Mouse (Mus musculus) G1E-ER4 (cell line): ENCODE results near the gene Ssrp1. TPM values are rescaled to one million over a fixed set of nuclear protein-coding genes. Genes with fewer than 3 reads are reported as not detected.

Experiments used
- GATA1 ChIP-seq: IDR thresholded peaks from one replicate; pipeline ENCODE4 v1.8.0; 2012; ENCODE audit warnings: low read length, inconsistent platforms
- polyA plus RNA-seq: library from polyadenylated mRNA; stranded (reverse); fragments of >175 nt; gene quantifications from 2 replicates; pipeline ENCODE4 v1.2.3, GENCODE M21; 2012

Ssrp1 gene
- 58.3 and 107 TPM in 2 replicates for polyA plus RNA-seq

DNA sequence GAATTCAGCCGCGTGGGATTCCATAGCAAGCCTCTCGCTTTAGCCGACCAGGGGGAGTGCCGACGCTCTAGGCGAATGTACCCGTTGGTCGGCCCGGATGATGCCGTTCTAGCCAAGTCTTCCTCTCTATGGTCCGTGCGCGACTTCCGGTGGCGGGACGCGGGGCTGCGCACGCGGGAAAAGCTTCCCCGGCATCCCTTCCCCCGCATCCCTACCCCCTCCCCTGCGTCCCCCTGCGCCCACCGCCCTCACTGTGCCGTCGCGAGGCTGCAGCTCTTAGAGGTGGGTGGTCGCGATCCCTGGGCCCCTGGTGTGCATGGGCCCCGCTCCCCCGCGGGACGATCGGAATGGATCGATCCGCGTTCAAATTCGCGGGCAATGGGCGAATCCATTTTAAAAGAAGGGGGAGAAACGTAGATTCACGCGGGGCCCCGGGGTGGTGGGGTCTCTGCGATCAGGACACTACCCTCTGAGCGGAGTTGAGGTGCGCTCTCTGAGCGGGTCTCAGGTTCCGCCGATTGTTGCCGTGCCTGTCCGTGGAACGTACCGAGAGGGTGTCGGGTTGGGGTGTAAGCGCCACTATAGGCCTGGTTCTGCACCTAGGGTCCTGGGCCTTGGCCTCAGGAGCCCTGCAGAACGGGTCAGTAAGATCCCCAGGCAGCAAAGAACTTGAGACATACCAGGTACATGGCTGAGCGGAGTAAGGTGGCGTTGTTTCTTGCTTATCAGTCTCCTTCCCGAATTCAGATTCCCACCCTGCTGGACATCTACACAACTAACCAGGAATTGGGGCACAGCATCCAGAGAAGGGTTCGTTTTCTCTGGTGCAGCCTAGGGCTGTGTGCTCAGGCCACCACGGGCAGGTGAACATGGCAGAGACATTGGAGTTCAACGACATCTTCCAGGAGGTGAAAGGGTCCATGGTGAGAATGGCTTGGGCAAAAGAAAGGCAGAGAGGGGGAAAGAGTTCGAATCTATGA, at the start of gene Ssrp1, which contains the start of gene P2rx3:
Gene Ssrp1 (plus strand): TSS at position 188 of the 980 bp plus-strand sequence.
Gene P2rx3 (minus strand): TSS at position 416 of the 980 bp plus-strand sequence.
- TF ChIP-seq GATA1, result no peak

DNA sequence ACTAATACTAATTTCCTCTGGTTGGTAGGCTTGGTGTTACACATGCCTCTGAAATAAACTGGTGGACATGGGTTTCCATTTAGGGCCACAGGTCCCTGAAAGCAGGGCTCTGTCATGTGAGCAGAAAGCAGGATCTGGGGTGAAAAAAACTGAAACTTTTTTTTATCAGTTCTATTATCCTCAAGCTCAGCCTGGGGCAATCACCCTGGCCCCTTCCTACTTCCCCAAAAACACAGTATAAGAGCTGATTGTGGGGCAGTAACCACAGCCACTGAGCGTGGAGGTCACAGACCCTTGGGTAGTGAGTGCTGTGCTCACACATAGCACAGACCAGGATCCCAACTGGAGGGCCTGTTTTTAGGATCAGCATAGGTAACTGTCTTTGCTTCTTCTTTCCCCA, 49.1 kb upstream of the Ssrp1 start, which contains the start of gene Prg3:
Gene Prg3 (plus strand): TSS at position 286 of the 400 bp plus-strand sequence.
- TF ChIP-seq GATA1, result no peak

DNA sequence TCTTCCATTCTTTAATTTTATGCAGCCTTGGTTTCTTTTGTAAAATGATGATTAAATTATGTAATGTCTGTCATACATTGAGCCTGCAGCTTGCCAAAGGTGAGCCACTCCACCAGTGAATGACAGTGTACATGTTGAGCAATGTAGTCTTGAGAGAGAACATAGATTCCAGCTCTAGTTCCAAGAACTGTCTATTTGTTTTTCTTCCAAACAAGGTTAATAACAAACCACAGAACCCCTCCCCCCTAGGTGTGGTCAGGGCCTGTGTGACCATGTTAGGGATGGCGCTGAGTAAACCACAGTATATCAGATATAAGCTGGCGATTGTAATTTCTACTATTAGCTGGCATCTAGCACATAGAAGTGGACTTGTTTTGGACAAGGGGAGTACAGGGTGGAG, 40.7 kb upstream of the Ssrp1 start:
- TF ChIP-seq GATA1, result no peak

DNA sequence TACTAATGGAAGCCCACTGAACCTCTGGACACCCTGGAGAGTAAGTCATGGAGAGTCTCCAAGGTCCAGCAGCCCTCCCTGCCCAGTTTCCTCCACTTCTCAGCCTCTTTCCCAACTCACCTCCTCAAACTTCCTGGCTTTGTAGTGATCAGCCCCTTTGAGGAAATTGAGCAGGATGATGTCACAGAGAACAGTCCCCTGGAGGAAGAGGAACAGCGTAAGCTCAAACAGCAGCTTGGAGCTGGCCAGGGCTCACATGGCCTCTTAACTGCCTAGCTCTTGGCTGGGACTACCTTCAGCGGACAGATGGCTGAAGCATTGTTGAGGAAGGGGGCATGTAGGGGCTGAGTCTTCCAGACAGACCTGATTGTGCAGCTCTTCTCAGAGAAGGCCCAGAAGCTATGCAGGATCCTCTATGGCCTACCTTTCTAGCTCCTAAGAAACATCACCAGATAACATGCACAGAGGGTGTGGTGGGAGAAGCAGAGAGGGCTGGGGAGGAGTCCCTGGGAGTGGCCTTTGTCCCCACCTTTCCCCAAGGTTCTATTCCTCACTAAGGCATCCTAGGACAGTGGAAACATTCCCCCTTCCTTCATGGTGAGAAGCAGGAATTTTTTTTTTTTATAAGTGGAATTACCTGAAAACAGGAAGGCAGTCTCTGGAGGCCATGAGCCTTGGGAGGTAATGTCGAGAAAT, 37.4 kb upstream of the Ssrp1 start:
- TF ChIP-seq GATA1, result no peak

DNA sequence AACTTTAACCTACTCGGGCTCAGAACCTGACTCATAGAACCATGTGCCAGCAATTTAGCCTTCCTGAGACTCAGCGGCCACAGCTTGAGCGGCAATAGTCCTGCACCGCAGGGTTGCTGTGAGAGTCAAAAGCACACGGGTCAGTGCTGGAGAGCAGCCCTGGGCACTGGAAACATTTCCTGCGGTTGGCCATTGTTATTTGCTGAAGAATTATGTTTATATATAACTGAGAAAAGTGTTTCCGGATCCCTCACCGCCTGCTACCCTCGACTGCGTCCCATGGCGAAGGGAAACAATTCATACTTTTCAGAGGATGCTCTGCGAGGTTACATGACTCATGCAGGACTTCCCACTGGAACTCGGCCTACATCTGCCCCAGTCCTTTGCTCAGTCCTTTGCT, 35.5 kb upstream of the Ssrp1 start:
- no peak for TF ChIP-seq GATA1

DNA sequence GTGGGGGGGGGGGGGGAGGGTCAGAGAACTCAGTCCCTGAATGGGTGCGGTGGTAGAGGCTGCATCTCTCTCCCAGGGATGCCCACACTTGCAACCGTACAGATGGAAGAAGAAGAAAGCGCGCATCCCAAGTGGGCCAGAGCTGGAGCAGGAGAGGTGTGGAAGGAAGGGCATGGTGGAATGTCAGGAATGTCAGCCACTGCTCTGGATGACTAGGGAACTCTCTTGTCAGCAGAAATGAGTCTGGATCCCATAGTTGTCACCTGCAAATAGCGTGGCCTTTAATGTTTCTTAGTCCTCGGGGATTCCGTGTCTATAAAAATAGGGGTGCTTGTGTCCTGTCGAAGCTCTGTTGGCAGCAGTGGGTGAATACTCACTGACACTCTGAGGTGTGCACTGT, 34.5 kb upstream of the Ssrp1 start:
- no peak for TF ChIP-seq GATA1

DNA sequence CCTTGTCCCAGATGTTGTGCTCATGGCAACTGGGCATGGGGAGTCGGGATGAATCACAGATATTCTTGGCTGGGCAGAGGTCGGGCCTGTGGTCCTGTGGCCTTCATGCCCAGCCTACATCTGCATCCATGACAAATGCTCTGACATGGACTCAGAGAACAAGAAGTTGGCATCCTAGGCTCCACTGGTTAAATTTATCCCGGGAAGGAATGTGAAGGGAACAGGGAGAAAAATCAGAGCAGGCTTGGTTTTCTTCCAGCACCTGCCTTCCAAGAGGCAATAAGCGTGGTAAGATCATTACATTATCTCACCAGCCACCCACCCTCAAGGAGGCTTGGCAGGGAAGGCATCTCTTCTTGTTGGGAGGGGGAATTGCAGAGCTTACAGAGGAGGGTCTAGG, 32.7 kb upstream of the Ssrp1 start:
- TF ChIP-seq GATA1, result no peak

DNA sequence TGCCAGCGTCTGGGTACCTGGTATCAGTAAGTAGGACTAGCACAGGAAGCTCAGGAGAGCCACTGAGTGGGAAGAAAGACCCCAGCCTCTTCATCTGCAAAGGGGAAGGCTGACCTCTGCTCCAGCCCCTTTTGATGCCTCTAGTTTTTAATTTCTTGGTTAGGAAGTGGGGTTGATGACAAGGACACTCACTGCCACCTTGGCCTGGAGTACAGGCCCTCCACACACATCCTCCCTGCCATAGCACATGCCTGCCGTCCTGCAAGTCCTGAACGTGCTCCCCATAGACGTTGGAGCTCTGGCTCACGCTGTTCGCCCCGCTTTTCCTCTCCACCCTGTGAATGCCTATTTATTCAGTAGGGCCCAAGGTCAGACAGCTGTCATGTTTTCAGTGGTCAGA, 30.4 kb upstream of the Ssrp1 start:
- no peak for TF ChIP-seq GATA1

DNA sequence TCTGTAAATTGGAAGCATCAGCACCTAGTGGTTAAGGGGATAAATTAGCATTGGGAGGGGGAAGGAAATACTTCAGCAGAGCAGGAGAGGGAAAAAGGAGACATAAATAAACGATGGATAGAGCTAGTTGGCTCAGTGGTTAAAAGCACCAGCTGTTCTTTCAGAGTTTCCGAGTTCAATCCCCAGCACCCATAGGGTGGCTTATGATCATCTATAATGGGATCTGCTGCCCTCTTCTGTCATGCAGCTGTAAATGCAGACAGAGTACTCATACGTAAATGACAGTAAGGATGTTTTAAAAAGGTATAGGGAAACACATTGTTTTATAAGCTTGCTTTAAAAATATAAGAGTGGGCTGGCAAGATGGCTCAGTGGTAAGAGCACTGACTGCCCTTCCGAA, 29.3 kb upstream of the Ssrp1 start:
- no peak for TF ChIP-seq GATA1

DNA sequence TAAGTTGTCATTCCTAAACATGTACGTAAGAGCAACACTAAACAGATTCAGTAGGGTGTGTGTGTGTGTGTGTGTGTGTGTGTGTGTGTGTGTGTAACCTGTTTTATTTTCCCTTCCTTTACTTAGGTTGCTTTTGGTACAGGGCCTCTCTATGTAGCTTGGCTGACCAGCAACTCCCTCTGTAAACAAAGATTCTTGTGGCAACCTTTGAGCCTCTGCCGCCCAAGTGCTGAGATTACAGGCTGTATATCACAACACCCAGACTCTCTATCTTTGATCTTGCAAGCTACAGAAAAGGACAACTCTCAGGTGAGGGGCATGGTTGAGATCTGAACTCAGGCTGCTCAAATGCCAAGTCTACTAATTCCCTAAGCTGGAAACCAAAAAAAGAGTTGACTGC, 27.8 kb upstream of the Ssrp1 start:
- TF ChIP-seq GATA1, result no peak

DNA sequence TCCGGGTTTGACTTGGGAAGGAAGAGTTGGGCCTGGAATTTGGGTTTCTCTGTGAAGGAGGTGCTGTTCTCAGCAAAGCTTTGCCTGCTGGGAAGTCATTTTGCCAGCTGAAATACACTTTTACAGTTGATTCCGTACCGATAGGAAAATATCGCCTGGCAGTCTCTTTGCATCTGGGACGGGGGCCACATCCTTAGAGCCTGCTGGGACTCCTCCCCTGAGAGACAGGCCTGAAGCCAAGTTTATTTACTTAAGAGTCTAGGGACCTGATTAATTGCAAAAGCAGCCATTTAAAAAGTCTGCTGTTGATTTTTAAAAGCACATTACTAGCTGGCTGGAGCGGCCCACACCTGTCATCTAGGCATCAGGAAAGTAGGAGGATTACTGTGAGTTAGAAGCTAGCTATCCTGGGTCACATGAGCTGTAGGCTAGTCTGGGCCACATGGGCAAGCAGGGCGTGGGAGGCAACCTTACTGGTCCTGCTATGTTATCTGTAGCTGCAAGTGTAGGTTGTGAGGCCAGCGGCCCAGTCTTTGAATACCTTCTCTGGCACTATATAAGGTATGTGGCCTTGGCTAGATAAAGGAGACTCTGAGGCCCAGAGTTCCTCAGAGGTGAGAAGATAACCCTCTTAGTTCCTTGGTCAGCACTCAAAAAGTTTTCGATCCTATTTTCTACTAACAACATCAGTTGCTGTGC, 25.0 kb upstream of the Ssrp1 start:
- no peak for TF ChIP-seq GATA1

DNA sequence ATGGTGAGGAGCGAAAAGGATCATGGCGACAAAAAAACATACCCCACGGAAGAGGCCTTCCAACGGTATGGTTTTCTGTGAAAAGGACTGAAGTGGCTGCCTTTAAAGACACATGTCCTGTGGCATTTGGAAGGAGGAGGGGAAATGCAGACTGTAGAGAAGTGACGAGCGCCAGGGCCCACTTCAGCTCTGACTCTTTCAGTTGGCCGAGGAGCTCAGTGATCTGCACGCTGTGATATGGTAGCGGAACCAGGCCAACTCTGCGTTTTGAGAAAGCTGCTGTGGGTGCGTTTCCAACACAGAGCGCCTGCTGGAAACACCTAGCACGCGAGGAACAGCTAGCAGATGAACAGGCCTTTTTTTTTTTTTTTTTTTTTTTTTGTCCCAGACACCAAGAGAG, 24.4 kb upstream of the Ssrp1 start:
- no peak for TF ChIP-seq GATA1

DNA sequence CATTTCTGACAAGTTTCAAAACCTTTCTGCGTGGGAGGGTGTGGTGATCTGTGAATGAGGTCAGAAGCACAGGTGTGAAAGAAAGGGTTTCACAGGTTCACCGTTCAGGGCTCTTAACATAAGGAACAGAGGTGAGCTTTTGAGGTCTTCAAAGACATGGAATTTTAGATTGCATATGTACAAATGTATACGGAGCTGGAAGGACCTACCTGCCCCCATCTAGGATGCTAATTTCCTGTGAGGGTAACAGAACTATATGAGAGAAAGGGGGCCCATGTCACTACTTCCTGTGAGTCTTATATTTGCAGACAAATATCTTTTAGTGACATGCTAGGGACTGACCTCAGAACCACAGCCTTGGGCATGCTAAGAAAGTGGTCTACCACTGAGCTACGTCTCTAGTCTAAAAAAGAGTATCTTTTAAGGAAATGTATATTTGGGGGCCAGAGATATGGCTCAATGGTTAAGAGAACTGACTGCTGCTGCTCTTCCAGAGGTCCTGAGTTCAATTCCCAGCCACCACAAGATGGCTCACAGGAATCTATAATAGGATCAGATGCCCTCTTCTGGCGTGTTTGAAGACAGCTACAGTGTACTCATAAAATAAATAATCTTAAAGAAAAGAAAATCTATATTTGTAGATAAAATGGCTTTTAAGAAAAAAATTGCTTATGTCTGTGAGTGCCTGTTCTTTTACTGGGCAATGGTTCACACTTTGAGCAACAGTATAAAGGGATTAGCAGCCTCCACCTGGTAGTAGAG, 23.0 kb upstream of the Ssrp1 start:
- no peak for TF ChIP-seq GATA1

DNA sequence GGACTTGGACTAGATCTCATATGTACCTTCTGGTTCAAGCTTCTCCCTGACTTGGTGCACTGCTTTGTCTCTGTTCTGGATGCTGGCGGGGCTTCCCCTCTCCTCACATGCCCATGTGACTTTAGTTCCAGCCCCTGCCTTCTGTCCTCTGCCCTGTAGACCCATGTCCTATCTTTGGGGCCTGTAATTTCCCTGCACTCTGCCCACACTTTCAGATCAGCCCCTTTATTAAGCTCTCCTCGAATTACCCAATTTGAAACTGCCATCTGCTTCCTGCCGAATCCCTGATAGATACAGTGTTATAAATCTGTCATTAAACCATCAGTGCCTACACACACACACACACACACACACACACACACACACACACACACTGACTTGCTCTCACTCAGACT, 22.4 kb upstream of the Ssrp1 start:
- TF ChIP-seq GATA1, result no peak

DNA sequence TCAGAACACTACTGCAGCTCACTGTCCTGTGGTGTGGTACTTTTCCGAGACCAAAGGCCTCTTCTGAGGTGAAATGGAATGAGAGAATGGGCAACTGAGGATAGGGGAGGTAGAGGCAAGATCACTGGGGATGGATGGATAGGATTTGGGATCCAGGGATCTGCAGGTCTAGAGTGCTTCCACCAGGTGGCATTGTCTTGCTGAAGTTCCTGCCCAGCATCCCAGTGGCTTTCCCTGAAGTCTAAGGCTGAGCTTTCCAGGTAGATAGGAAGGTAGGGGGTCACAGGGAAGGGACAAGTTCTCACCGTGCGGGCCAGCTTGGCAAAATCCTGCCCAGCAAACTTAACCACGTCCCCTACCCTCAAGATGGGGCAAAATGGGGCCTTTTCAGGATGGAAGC, 15.0 kb upstream of the Ssrp1 start:
- TF ChIP-seq GATA1, result no peak
